Mouse (Mus musculus) retina, postnatal 1 day (tissue): ENCODE data around the gene Plpp7.

Experiments used
- DNase-seq: peaks from one replicate; pipeline ENCODE4 v3.0.0-alpha.2; 2012

Gene Plpp7

GRCm38 (mm10) chr2:32142368-32142767 is 47.0 kb downstream of the Plpp7 start:
- no peak for DNase-seq

GRCm38 (mm10) chr2:32144633-32145032 is 49.3 kb downstream of the Plpp7 start:
- no peak for DNase-seq

GRCm38 (mm10) chr2:32146617-32147162 is 51.4 kb downstream of the Plpp7 start:
- no peak for DNase-seq

- no peak for DNase-seq
Observed at GRCm38 (mm10) chr2:32150135-32150534, 54.8 kb downstream of the Plpp7 start.

GRCm38 (mm10) chr2:32150562-32150923 is 55.2 kb downstream of the Plpp7 start:
- DNase-seq: no peak

GRCm38 (mm10) chr2:32150924-32151659 is 55.8 kb downstream of the Plpp7 start, which contains the start of gene Prrc2b:
Prrc2b (plus strand) TSS chr2:32151082.
- DNase-seq: peak; percentile 85

- DNase-seq: peak; percentile 73
Observed at GRCm38 (mm10) chr2:32151660-32152366, 56.5 kb downstream of the Plpp7 start.

- DNase-seq: no peak
Observed at GRCm38 (mm10) chr2:32152367-32153034, 57.2 kb downstream of the Plpp7 start.

- peak; percentile 58 for DNase-seq
Observed at GRCm38 (mm10) chr2:32153041-32153790, 57.9 kb downstream of the Plpp7 start.

GRCm38 (mm10) chr2:32153791-32154119 is 58.4 kb downstream of the Plpp7 start:
- DNase-seq: no peak

GRCm38 (mm10) chr2:32154334-32154997 is 59.1 kb downstream of the Plpp7 start:
- DNase-seq: no peak

- DNase-seq: no peak
Observed at GRCm38 (mm10) chr2:32154998-32155541, 59.7 kb downstream of the Plpp7 start.

GRCm38 (mm10) chr2:32155614-32156013 is 60.3 kb downstream of the Plpp7 start:
- no peak for DNase-seq

GRCm38 (mm10) chr2:32156645-32157044 is 61.3 kb downstream of the Plpp7 start:
- no peak for DNase-seq

- DNase-seq: no peak
Observed at GRCm38 (mm10) chr2:32157328-32157727, 62.0 kb downstream of the Plpp7 start.

- DNase-seq: no peak
Observed at GRCm38 (mm10) chr2:32158616-32159239, 63.4 kb downstream of the Plpp7 start.
